Mouse (Mus musculus) forelimb bud, embryonic 11.5 days (tissue): ENCODE measurements around the gene Tbce.
"Not testable (repeated sequence)": the region's sequence is repeated elsewhere in the genome, so short reads cannot be mapped to it uniquely, and the experiment has no call there.

Experiments used
- DNase-seq: peaks from one replicate; pipeline ENCODE4 v3.0.0-alpha.2; 2012; ENCODE audit warnings: low read depth, low spot score

The Tbce gene

GRCm38 (mm10) chr13:14039292-14039965 is at the start of gene Tbce:
Gene Tbce, minus strand, starts transcription at chr13:14039638.
- peak; percentile 92 for DNase-seq

- no peak for DNase-seq
Measured at GRCm38 (mm10) chr13:14088669-14089068, 49.2 kb upstream of the Tbce start.

- no peak for DNase-seq
Measured at GRCm38 (mm10) chr13:14075326-14075725, 35.9 kb upstream of the Tbce start.

- no peak for DNase-seq
Measured at GRCm38 (mm10) chr13:14074371-14074770, 34.9 kb upstream of the Tbce start.

- DNase-seq: no peak
Measured at GRCm38 (mm10) chr13:14069291-14069690, 29.9 kb upstream of the Tbce start.

GRCm38 (mm10) chr13:14068035-14068434 is 28.6 kb upstream of the Tbce start:
- DNase-seq: no peak

GRCm38 (mm10) chr13:14065701-14066100 is 26.3 kb upstream of the Tbce start:
- no peak for DNase-seq

GRCm38 (mm10) chr13:14065028-14065380 is 25.6 kb upstream of the Tbce start:
- no peak for DNase-seq

- no peak for DNase-seq
Measured at GRCm38 (mm10) chr13:14064341-14065027, 25.0 kb upstream of the Tbce start.

GRCm38 (mm10) chr13:14063942-14064271 is 24.5 kb upstream of the Tbce start:
- DNase-seq: no peak

GRCm38 (mm10) chr13:14063013-14063941 is 23.8 kb upstream of the Tbce start, which contains the start of the genes Arid4b and Ggps1:
Gene Arid4b, plus strand, starts transcription at chr13:14063232.
Gene Ggps1, minus strand, starts transcription at chr13:14063488.
- DNase-seq: peak; percentile 98

- no peak for DNase-seq
Measured at GRCm38 (mm10) chr13:14062209-14063012, 23.0 kb upstream of the Tbce start.

GRCm38 (mm10) chr13:14059582-14059981 is 20.1 kb upstream of the Tbce start:
- DNase-seq: no peak

- no peak for DNase-seq
Measured at GRCm38 (mm10) chr13:14056801-14057200, 17.4 kb upstream of the Tbce start.

GRCm38 (mm10) chr13:14049878-14050277 is 10.4 kb upstream of the Tbce start:
- DNase-seq: no peak

GRCm38 (mm10) chr13:14044521-14044920 is 5.1 kb upstream of the Tbce start:
- no peak for DNase-seq

- no peak for DNase-seq
Measured at GRCm38 (mm10) chr13:14043851-14044250, 4.4 kb upstream of the Tbce start.

- DNase-seq: no peak
Measured at GRCm38 (mm10) chr13:14040186-14040585, 748 bp upstream of the Tbce start.

- DNase-seq: no peak
Measured at GRCm38 (mm10) chr13:14038911-14039291, 537 bp downstream of the Tbce start.

- DNase-seq: no peak
Measured at GRCm38 (mm10) chr13:14035875-14036630, 3.4 kb downstream of the Tbce start.

- not testable (repeated sequence) for DNase-seq
Measured at GRCm38 (mm10) chr13:14035352-14035751, 4.1 kb downstream of the Tbce start.
